Mouse (Mus musculus) small intestine, adult 2 months (tissue): ENCODE results near the gene Deaf1.

Experiments
- CTCF ChIP-seq: fragments of 200-500 bp; IDR thresholded peaks from 2 replicates; pipeline ENCODE4 v1.5.1; 2012; ENCODE audit warnings: low read depth, mild to moderate bottlenecking, control low read depth, inconsistent platforms, low read length, moderate library complexity, mixed read lengths; ENCODE audit not compliant: insufficient replicate concordance, insufficient read length; ENCODE audit errors: extremely low read depth
- POLR2A ChIP-seq: fragments of 200-500 bp; IDR thresholded peaks from 2 replicates; pipeline ENCODE4 v1.6.1; 2012; ENCODE audit warnings: low read depth, mild to moderate bottlenecking, control low read depth, inconsistent platforms, low read length, moderate library complexity

GRCm38 (mm10) chr7:141361510-141361909, 34.0 kb upstream of the Deaf1 start:
- TF ChIP-seq CTCF = no peak
- 0 out of 2 replicates have a peak, but pooled peaks have one; percentile 9 for TF ChIP-seq POLR2A
